Mouse (Mus musculus): Measurements from ENCODE around the gene Ankrd49. TPM values are rescaled to one million over a fixed set of nuclear protein-coding genes. Genes with fewer than 3 reads are reported as not detected.

Ankrd49 gene
- total RNA-seq, 2 experiments from 2014 or later = 8.0 to 8.1 TPM

GRCm38 (mm10) chr9:14751503-14752000 is 33.1 kb downstream of the Ankrd49 start:
- intact Hi-C loops (cut with DNase I) = no loop called here
- DNase-seq = peak; percentile 24 to 25

DNA sequence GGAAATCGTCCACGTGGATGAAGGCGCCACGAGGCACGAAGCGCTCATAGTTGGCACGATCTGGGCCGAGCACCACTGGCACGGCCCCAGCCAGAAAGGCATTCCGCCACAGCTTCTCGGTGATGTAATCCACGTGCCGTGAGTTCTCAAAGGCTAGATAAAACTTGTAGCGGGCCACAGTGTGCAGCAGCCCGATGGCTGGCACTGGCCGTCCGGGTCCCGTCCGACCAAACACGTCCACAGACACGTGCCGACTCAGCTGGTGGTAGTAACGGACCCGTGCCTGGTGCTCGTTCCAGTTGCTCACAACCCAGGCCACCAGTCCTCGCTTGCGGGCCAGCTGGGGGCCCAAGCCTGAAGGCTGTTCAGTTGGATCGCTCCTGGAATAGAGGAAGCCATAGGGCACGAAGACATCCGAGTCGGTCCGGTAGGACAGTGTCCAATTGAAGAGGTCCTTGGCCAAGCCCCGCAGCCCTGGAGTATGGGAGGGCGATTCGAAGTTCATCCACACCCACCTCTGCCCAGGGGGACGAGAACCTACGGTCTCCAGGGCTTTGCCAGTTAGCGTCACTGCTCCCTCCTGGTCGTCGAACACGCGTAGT is 33.7 kb downstream of the Ankrd49 start:
- intact Hi-C loops (cut with DNase I) = no loop called here
- peak; percentile 18 to 25 for DNase-seq

DNA sequence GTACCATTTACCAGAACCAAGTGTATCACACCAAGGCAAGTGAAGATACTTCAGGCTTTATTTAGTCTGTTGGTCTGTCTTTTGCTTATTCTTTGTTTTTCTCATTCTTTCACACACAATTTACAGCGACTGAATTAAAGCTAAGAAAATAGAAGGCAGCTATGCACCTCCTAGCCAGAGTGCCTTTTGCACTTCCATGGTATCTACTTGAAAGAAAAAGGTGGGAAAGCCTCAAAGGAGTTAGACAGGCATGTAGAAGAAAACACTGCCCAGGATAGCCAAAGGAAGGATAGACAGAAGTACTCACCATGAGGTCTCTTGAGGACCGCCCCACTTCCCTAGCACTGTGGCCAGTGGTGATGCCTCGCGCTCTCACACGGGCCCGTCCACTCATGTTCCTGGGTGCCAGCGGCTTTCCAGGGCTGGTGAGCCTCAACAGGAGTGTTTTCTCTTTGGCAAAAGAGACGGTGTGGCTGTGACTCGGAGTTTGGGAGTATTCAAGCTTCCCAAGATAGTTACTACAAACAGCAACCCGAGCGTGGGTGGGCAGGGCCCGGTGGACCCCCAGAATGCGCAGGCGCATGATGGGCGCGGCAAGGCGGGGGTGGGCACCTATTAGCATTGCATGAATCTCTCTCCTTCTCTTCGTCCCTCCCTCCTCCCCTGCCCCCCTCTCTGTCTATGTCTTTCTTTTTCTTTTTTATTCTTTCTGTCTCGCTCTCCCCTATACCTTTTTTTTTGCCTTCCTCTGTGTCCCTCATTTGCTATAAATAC is 44.3 kb downstream of the Ankrd49 start, which contains the start of gene Piwil4:
Gene Piwil4 (minus strand): TSS at position 583 of the 774 bp plus-strand sequence.
- no peak for DNase-seq
- intact Hi-C loops (cut with DNase I) = no loop called here

DNA sequence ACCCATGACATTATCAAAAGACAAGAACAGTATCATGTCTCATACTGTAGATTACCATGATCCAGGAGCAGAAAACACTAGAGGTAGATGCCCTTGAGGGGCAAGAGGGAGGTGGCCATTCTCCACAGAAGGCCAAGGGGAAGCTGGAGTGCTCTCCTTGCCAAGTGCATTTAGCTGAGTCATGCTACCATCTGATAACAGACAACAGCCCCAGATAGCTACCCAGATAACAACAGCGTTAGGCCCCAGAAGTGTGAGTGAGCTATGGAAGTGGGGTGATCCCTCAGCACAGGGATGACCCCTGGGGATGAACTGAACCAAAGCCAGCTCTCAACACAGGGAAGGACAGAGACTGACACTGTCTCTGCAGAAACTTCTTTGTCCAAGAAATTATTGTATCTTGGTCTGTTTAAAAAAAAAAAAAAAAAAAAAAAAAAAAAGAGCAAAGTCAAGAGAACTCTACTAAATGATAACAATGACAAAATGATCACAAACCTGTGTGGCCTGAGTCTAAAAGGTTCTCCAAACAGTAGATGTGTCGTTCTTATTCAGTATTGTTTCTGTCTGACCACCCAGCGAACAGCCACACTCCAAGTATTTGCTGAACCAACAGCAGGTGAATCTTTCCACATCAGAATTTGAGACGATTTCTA is 45.0 kb downstream of the Ankrd49 start:
- intact Hi-C loops (cut with DNase I) = no loop called here
- no peak for DNase-seq

DNA sequence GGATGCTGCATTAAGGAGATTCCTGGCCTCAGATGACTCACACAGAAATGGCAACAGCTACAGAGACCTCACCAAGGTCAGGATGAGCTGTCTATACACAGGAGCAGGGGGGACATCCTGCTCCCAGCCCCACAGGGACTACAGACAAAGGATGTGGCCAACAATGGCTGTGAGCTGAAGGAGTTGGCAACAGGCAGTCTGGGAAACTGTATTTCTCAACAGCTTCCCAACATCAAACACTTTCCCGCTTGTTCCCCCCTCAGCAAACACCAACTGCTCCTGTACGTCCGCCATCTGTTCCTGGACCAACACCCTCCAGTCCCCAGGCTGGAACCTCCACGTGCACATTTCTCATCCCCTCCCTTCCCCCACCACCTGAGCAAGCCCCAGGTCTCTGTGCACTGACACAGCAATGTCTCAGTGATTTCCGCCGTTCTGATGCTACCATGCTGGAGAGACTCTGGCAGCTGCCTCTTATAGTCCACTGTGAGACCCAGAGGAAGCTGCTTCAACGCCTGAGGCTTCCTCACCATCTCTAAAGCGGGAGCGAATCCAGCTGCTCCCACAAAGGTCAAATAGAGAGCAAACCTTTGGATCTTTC is 53.6 kb downstream of the Ankrd49 start:
- peak; percentile 4 to 12 for DNase-seq
- intact Hi-C loops (cut with DNase I) = no loop called here

Other genes with a start within 250 kb of the Ankrd49 start
- gene Amotl1, start 139.8 kb downstream of the Ankrd49 start, total RNA-seq (2021) = 10 to 100 TPM; 54.1 to 55.8 TPM
- gene Piwil4, start 44.1 kb downstream of the Ankrd49 start, total RNA-seq (2021) = not detected
- under 1 TPM; 0.68 to 0.69 TPM for gene Fut4, start 32.5 kb downstream of the Ankrd49 start, total RNA-seq (2021)
- not detected for gene 1700012B09Rik, start 13.8 kb downstream of the Ankrd49 start, total RNA-seq (2021)
- gene Mre11a, start 202 bp downstream of the Ankrd49 start, total RNA-seq (2021) = 1 to 10 TPM; 8.1 to 8.9 TPM
- under 1 TPM in 1 of 2 experiments, not detected in 1; 0.07 TPM for gene Gpr83, start 75.4 kb upstream of the Ankrd49 start, total RNA-seq (2021)
- gene Izumo1r, start 119.1 kb upstream of the Ankrd49 start, total RNA-seq (2021) = under 1 TPM in 1 of 2 experiments, not detected in 1; 0.39 TPM